In the genomic region with DNA sequence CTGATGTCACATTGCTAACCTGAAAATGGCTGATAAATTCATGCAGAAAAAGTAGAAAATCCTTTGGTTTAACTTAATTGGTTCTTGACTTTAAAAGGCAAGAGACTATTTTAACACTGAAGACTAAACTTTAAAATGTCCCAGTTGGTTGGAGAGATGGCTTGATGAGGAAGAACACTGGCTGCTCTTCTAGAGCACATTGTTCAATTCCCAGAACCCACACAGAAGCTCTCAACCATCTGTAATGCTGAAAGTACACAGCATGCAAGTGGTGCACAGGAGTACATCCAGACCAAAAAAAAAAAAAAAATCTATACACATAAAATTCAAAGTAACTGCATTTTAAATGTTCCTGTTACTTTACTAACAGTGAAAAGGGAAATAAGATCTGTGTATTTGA, we compare ENCODE assay signal across 21 mouse cellular contexts. TPM values are rescaled to one million over a fixed set of nuclear protein-coding genes. Genes with fewer than 3 reads are reported as not detected.
"Had no signal": no experiment of that assay in that cellular context is flagged by ENCODE, and none has a peak within 500 bp of the region (broad histone marks: within the 10 kb centered on the region; RNA-seq: fewer than 3 reads in every experiment).

No protein-coding gene starts in this region.

- DNase-seq: liver, postnatal 0 days; lung, adult 2 months; lung, postnatal 14 days; lung, postnatal 36 days; right cerebral cortex, postnatal 14 days; thymus, adult 18-20 months; thymus, postnatal 14 days; thymus, postnatal 36 days had no signal

- ATAC-seq: liver, postnatal 0 days; lung, postnatal 0 days; midbrain, embryonic 13.5 days; midbrain, embryonic 15.5 days had no signal

- H3K9me3 ChIP-seq: lung, embryonic 15.5 days; megakaryocyte, embryonic 14.5 days; midbrain, embryonic 13.5 days; midbrain, embryonic 15.5 days; neural tube, embryonic 12.5 days; stomach, embryonic 15.5 days had no signal

- H3K4me3 ChIP-seq: lung, embryonic 15.5 days; megakaryocyte, embryonic 14.5 days; midbrain, embryonic 13.5 days; midbrain, embryonic 15.5 days; neural tube, embryonic 12.5 days; stomach, embryonic 15.5 days had no signal

- H3K4me1 ChIP-seq: lung, embryonic 15.5 days; megakaryocyte, embryonic 14.5 days; midbrain, embryonic 13.5 days; midbrain, embryonic 15.5 days; neural tube, embryonic 12.5 days; stomach, embryonic 15.5 days had no signal

- H3K4me2 ChIP-seq: lung, embryonic 15.5 days; midbrain, embryonic 11.5 days; midbrain, embryonic 13.5 days; midbrain, embryonic 15.5 days; neural tube, embryonic 12.5 days; stomach, embryonic 15.5 days had no signal

- H3K27ac ChIP-seq: lung, embryonic 15.5 days; macrophage; midbrain, embryonic 13.5 days; midbrain, embryonic 15.5 days; neural tube, embryonic 12.5 days; stomach, embryonic 15.5 days; stomach, postnatal 0 days had no signal

- H3K27me3 ChIP-seq: lung, embryonic 15.5 days; megakaryocyte, embryonic 14.5 days; midbrain, embryonic 13.5 days; midbrain, embryonic 15.5 days; neural tube, embryonic 12.5 days; stomach, embryonic 15.5 days had no signal

- H3K9ac ChIP-seq: liver, postnatal 0 days; lung, embryonic 15.5 days; midbrain, embryonic 13.5 days; midbrain, embryonic 15.5 days; neural tube, embryonic 12.5 days; stomach, embryonic 15.5 days had no signal

- H3K36me3 ChIP-seq: lung, embryonic 15.5 days; midbrain, embryonic 13.5 days; midbrain, embryonic 15.5 days; neural tube, embryonic 12.5 days; stomach, embryonic 15.5 days had no signal

RNA-seq across cellular contexts. Expression of gene Lurap1l, which starts 34.2 kb away (rescaled TPM):
- total RNA-seq: megakaryocyte progenitor cell, adult 5-6 weeks; monocyte, adult 5-6 weeks; neutrophil, adult 5-6 weeks had no signal
- polyA plus RNA-seq: macrophage had no signal
